In genomic region chr3:54238891-54239290, GRCm38 (mm10) we compare ENCODE assay signal across 15 mouse cellular contexts.
A peak's percentile ranks its signal among the peaks of the same experiment; 100 is the strongest.
DNase-seq lines count a peak whose midpoint lies in the region; ATAC-seq and TF ChIP-seq lines count a peak whose summit lies in the region.
"Had no signal": no experiment of that assay in that cellular context is flagged by ENCODE, and none has a peak within 500 bp of the region (broad histone marks: within the 10 kb centered on the region; RNA-seq: fewer than 3 reads in every experiment).

No protein-coding gene starts in this region.

- no peaks in the 10 kb centered on the region for H3K27me3 ChIP-seq in midbrain, postnatal 0 days (ENCODE audit: insufficient read depth, low read length)
- no peaks in the 10 kb centered on the region for H3K27me3 ChIP-seq in midbrain, embryonic 14.5 days (ENCODE audit: control insufficient read depth, insufficient read depth, low read length)
- no peaks in the 10 kb centered on the region for H3K27me3 ChIP-seq in intestine, embryonic 16.5 days (replicated peaks; ENCODE audit: control insufficient read depth, insufficient read depth, low read length)
- H3K27me3 ChIP-seq: liver, embryonic 13.5 days; midbrain, embryonic 12.5 days; neural tube, embryonic 12.5 days had no signal

- ATAC-seq in midbrain, postnatal 0 days (ENCODE audit: low FRiP score), result no peak
- ATAC-seq in midbrain, embryonic 14.5 days (ENCODE audit: low FRiP score, low TSS enrichment), result no peak
- no peak for ATAC-seq in intestine, embryonic 16.5 days
- ATAC-seq: forebrain, embryonic 16.5 days had no signal

- peak; percentile 34 for DNase-seq in gastrocnemius, adult 18-20 months (ENCODE audit: low spot score)
- no peak for DNase-seq in gastrocnemius, postnatal 4 days (ENCODE audit: low spot score in 2 of 2)
- peak; percentile 19 for DNase-seq in midbrain, postnatal 0 days (ENCODE audit: low spot score)
- no peak for DNase-seq in midbrain, embryonic 14.5 days
- DNase-seq in heart, postnatal 10 days, result peak; percentile 20 to 23
- DNase-seq in ovary, postnatal 36 days (ENCODE audit: low spot score), result peak; percentile 12
- DNase-seq in layer of hippocampus, postnatal 25 days (ENCODE audit: extremely low spot score in 1 of 2, low spot score in 1 of 2), result no peak
- DNase-seq: cerebellum, adult 11-12 months; kidney, adult 2 months; layer of hippocampus, postnatal 36 days; liver, embryonic 13.5 days had no signal

- H3K4me3 ChIP-seq in midbrain, postnatal 0 days (ENCODE audit: low read depth, low read length), result no peak overlapping the region
- H3K4me3 ChIP-seq in midbrain, embryonic 14.5 days (replicated peaks; ENCODE audit: low read depth, low read length), result no peak overlapping the region
- H3K4me3 ChIP-seq in intestine, embryonic 16.5 days (ENCODE audit: low read length), result no peak overlapping the region
- H3K4me3 ChIP-seq: liver, embryonic 13.5 days; midbrain, embryonic 12.5 days; neural tube, embryonic 12.5 days had no signal

- no peaks in the 10 kb centered on the region for H3K36me3 ChIP-seq in midbrain, postnatal 0 days (ENCODE audit: insufficient read depth, low read length)
- no peaks in the 10 kb centered on the region for H3K36me3 ChIP-seq in midbrain, embryonic 14.5 days (ENCODE audit: control insufficient read depth, insufficient read depth, low read length)
- H3K36me3 ChIP-seq in intestine, embryonic 16.5 days (ENCODE audit: control insufficient read depth, insufficient read depth, low read length), result no peaks in the 10 kb centered on the region
- H3K36me3 ChIP-seq: liver, embryonic 13.5 days; midbrain, embryonic 12.5 days; neural tube, embryonic 12.5 days had no signal

- no peaks in the 10 kb centered on the region for H3K4me1 ChIP-seq in midbrain, postnatal 0 days (ENCODE audit: insufficient read depth, low read length)
- no peaks in the 10 kb centered on the region for H3K4me1 ChIP-seq in midbrain, embryonic 14.5 days (ENCODE audit: control insufficient read depth, insufficient read depth, low read length)
- H3K4me1 ChIP-seq in intestine, embryonic 16.5 days (ENCODE audit: control insufficient read depth, insufficient read depth, low read length), result no peaks in the 10 kb centered on the region
- H3K4me1 ChIP-seq: liver, embryonic 13.5 days; midbrain, embryonic 12.5 days; neural tube, embryonic 12.5 days had no signal

- no peak for TF ChIP-seq CTCF in midbrain, postnatal 0 days (IDR thresholded peaks at IDR 0.05)

- H3K9ac ChIP-seq in midbrain, postnatal 0 days (replicated peaks; ENCODE audit: low read length, poor library complexity, severe bottlenecking), result no peak overlapping the region
- H3K9ac ChIP-seq in midbrain, embryonic 14.5 days (replicated peaks; ENCODE audit: low read length), result no peak overlapping the region
- H3K9ac ChIP-seq in intestine, embryonic 16.5 days (ENCODE audit: low read depth, low read length), result no peak overlapping the region
- H3K9ac ChIP-seq: liver, embryonic 13.5 days; midbrain, embryonic 12.5 days; neural tube, embryonic 12.5 days had no signal

- H3K4me2 ChIP-seq in midbrain, postnatal 0 days (ENCODE audit: low read depth, low read length, poor library complexity, severe bottlenecking), result no peak overlapping the region
- no peak overlapping the region for H3K4me2 ChIP-seq in midbrain, embryonic 14.5 days (ENCODE audit: low read length)
- no peak overlapping the region for H3K4me2 ChIP-seq in intestine, embryonic 16.5 days (ENCODE audit: low read depth, low read length)
- H3K4me2 ChIP-seq: liver, embryonic 13.5 days; midbrain, embryonic 12.5 days; neural tube, embryonic 12.5 days had no signal

- WGBS in midbrain, postnatal 0 days, result 79% methylated on average over 5 of the region's 5 CpGs
- WGBS in midbrain, embryonic 14.5 days, result 77% methylated on average over 5 of the region's 5 CpGs
- WGBS in intestine, embryonic 16.5 days, result 69% methylated on average over 5 of the region's 5 CpGs

- intact Hi-C loops in heart, postnatal 10 days (cut with DNase I), result no loop called here

- no peak overlapping the region for H3K27ac ChIP-seq in midbrain, postnatal 0 days (ENCODE audit: low read depth, low read length)
- no peak overlapping the region for H3K27ac ChIP-seq in midbrain, embryonic 14.5 days (replicated peaks; ENCODE audit: low read depth, low read length)
- no peak overlapping the region for H3K27ac ChIP-seq in intestine, embryonic 16.5 days (ENCODE audit: low read length)
- H3K27ac ChIP-seq: liver, embryonic 13.5 days; midbrain, embryonic 12.5 days; neural tube, embryonic 12.5 days had no signal

- H3K9me3 ChIP-seq in midbrain, postnatal 0 days (ENCODE audit: low read length), result no peaks in the 10 kb centered on the region
- H3K9me3 ChIP-seq in midbrain, embryonic 14.5 days (ENCODE audit: control insufficient read depth, low read length), result no peaks in the 10 kb centered on the region
- no peaks in the 10 kb centered on the region for H3K9me3 ChIP-seq in intestine, embryonic 16.5 days (ENCODE audit: control insufficient read depth, low read length)
- H3K9me3 ChIP-seq: liver, embryonic 13.5 days; midbrain, embryonic 12.5 days; neural tube, embryonic 12.5 days had no signal

Comparison
In these comparisons a context has a peak if more than half of its experiments do, and no peak if none do; other contexts are left out.
1. DNase-seq: peak in gastrocnemius, adult 18-20 months (single experiment), midbrain, postnatal 0 days (single experiment), heart, postnatal 10 days (2 of 2) and ovary, postnatal 36 days (single experiment); none in gastrocnemius, postnatal 4 days (0 of 2), midbrain, embryonic 14.5 days (single experiment) and layer of hippocampus, postnatal 25 days (0 of 2).